Mouse (Mus musculus): ENCODE results near the gene Gnat2.

Gnat2 gene

DNA sequence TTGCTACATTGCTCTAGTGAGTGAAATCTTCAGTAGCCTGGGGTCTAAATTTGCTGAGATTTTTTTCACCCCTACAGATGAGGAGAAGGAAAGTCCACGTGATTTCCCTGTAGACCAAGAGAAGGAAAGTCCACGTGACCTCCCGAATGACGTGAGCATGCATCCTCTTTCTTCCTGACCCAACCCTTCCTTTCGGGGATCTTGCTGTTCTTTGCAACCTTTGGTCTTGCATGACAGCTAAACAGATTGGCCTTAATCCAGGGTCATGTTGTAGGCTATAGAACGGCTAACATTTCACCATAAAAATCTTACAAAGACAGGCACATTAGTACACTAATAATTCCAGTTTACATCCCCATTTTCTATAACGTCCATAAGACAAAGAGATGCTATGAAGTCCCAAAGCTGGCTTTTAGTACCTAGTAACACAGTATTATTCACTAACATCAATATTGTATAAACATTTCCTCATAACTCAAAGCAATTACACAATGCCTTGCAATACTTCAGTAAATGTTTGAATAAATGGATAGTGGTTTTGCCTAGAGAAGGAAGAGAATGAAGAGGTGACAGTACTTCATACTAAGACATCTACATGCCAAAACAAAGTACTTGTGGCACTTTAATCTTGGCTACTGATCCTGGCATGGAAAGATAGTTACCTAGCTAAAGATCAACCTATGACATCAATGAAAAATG is 21.2 kb downstream of the Gnat2 start:
- DNase-seq (ENCODE audit: low read depth, low spot score) = no peak

DNA sequence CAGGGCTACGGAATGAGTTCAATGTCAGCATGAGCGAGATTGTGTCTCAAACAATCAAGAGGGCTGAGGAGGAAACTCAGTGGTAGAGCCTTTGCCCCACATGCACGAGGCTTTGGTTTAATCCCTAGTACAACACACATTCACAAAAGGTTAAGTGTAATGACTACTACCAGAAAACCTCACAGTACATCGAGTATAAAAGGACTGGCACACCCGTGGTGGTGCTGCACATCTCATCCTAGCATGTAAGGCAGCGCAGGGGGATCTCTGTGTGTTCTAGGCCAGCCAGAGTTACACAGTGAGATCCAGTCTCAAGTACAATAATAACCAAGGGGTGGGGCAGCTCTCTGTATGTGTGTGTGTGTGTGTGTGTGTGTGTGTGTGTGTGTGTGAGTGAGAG is 24.9 kb downstream of the Gnat2 start:
- no peak for DNase-seq (ENCODE audit: low read depth, low spot score)

DNA sequence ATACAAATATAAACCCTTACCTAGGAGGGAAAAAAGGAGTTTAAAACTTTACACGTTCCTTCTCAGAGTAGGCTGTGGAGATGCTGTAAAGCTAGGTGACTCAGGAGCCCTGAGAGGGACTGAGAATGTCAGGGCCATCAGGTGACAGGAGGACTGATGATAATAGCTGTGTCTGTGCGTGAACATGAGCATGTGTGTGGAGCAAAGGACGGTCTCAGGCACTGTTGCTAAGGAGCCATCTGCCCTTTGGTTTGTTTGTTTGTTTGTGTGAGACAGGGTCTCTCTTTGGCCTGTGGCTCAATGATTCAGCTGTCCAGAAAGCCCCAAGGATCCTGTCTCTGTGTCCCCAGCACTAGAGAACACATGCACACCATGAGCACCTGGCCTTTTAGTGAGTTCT is 28.5 kb downstream of the Gnat2 start:
- no peak for DNase-seq (ENCODE audit: low read depth, low spot score)

DNA sequence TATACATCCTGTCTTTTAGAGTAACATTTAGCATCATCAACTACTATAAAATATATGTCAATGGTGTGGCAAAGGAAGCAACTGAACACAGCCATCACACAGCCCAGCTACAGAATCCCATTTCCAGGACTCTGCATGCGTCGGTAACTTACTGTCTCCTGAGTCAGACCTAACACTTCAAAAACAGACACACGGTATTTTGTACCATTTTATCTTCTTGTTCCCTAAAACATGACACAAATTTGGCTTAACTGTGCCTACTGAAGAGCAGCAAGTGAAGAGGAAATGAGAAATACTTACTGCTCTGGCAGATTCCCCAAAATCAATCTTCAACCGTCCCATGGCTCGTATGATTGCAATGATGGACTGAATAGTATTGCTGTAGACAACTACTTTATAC is 30.7 kb downstream of the Gnat2 start:
- peak; percentile 12 for DNase-seq (ENCODE audit: low read depth, low spot score)

DNA sequence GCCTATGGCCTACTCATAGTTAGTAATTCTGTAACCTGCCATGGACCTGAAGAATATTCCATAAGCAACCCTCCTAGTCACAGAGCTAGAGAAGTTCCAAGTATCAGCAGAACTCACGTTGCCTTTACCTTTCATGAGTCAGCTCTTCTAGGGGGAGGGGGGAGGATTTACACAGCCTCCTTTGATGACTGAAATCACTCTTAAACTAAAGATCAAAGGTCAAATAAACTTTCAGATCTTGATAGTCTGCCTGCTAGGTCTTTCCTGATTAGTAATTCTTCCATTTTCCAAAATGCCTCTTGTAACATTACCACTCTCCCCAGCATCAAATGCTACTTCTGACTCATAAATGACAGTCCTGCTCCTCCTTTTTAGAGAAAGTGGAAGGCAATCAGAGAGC is 31.5 kb downstream of the Gnat2 start:
- no peak for DNase-seq (ENCODE audit: low read depth, low spot score)

DNA sequence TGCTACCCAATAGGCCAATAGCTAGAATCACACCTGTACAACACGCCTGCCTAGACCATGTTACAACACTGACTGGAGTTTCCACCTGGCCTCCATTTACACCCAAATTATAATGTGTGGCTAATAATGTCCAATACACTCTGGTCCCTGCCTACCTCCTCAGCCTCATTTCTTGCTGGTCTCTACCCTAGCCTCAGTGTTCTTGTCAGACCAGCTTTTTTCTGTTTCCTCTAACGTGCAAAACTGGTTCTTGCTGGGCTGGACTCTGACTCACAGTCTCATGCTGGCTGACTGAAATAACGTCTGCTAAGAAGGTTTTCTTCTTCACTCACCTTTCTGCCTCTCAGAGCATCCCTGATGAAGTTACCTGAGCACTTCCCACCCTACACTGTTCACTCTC is 33.7 kb downstream of the Gnat2 start:
- DNase-seq (ENCODE audit: low read depth, low spot score) = no peak

DNA sequence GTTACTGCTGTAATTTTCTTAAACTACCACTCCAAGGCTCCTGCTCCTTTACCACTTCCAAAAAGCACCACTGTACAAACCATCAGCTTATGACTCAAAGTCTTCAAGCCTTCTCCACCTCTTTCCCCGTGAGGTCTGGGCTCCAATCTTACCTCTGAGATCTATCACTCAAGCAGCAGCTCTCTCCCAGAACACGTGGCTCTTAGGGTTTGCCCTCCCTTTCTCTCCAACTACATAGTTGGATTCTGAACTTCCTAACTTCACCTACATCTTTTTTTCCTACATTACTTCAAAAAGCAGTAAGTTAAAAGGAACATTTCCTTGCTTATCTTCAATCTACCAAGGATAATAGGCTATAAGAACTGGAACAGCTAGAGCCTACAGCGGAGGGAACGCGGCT is 35.9 kb downstream of the Gnat2 start:
- DNase-seq (ENCODE audit: low read depth, low spot score) = no peak

DNA sequence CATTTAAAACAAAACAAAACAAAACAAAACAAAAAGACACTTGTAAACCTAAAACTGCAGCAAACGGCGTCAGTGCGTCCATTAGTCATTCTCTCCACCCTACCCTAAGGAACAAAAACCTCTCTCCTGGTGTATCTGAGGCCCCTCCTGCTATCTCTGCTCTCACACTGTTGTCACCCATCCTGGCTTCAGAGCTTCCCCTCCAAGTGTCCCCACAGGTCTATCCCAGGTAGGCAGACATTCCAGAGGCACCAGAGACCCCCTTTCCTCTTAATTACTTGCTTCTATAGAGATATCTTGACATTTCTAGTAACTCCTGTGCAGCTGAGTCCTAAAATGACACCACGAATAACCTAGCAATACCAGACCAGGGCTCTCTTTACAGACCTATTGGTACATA is 36.8 kb downstream of the Gnat2 start:
- no peak for DNase-seq (ENCODE audit: low read depth, low spot score)

DNA sequence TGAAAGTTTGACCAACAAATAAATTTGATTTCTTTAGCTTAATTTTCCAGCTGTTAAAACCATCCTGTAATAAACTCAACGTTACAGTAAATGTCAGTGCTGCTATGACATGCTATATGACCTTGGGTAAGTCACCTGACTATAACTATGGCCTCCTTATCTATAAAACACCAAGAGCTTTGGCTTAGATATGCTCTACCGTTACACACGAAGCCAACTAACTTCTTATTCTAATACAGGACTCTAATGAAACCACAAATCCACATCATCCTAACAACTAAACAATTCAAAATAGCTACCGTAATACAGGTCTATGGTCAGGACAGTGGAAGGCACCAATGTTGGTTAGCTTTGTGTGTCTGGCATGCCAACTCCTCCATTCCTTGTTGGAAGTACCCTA is 37.2 kb downstream of the Gnat2 start:
- DNase-seq (ENCODE audit: low read depth, low spot score) = no peak

DNA sequence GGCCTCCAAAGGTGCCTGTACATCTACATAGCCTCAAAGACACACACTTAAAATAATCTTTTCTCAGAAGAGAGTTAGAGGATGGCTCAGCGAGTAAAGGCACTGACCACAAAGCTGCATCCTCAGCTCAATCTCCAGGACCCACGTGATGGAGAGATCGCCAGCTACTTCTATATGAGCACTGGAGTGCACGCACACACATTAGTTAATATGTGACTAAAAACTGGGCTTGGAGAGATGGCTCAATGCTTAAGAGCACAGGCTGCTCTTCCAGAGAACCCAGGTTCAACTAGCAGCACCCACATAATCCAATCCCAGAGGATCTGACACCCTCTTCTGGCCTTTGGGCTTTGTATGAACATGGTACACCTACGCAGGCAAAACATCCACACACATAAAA is 38.6 kb downstream of the Gnat2 start:
- DNase-seq (ENCODE audit: low read depth, low spot score) = no peak

DNA sequence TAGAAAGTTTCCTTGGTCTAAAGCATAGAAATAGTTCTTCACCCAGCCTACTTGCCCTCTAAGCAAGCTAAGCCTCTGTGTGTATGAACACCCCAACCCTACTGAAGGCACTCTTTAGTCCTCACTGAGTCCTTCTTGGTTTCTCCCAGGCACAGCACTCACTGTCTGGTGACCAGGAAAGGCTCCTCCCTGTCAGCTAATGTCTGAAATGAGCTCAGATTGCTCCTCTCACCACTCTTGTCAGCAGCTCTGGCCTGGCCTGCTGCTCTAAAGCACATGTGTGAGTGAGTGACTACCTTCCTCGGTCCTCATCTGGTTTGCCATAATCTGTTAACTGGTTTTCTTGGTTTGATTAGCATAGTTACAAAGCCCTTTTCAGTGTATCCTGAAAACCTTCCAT is 39.2 kb downstream of the Gnat2 start:
- no peak for DNase-seq (ENCODE audit: low read depth, low spot score)

DNA sequence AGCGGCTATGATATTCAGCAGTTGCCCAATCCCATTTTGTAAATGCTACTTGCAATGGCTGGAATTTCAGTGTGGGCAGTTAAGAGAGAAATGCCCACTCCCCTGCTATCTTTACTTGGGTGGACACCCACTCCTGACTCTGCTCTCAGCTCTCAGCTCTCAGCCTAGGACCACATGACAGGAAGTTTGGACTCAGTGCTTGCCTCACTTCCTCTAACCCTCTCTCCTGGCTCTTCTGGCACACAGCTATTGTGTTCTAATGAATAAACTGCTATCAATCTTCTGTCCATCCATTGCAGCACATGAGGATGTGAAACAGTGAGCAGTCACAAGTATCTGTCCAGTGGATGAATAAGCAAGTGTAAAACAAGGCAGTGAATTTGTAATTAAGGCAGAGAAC is 39.9 kb downstream of the Gnat2 start:
- peak; percentile 21 for DNase-seq (ENCODE audit: low read depth, low spot score)

DNA sequence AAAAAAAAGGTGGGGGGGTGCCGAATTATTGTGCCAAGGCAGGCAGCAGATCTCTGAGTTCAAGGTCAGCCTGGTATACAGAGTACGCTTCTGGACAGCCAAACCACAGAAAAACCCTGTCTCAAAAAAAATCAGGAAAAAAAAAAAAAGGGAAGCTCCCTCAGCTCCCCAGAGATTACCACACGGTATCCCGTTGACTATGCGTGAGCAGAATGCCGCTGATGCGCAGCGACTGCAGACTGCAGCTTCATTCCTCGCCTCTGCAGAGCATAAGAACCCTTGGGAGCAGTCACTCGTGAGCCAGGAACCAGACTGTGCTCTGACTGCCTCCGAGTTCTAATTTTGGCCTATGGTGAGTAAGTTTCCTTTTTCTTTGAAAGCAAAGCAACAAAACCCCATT is 42.1 kb downstream of the Gnat2 start:
- DNase-seq (ENCODE audit: low read depth, low spot score) = no peak

DNA sequence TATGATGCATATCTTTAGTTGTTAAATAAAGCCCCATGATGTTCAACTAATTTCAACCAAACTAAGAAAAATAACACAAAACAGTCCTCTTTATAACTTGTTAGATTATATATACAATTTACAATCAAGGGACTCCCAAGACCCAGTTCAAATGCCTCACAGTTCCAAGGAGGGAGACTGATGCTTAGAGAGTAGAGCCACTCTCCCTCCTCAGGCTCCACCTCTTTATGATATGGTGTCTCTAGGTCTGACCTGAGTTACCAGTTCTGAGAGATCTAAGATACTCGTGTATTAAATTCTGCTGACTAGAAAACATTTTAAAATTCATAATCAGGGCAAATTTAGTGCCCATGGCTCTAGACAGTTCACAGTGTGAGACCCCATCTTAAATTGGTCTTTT is 46.5 kb downstream of the Gnat2 start:
- no peak for DNase-seq (ENCODE audit: low read depth, low spot score)

DNA sequence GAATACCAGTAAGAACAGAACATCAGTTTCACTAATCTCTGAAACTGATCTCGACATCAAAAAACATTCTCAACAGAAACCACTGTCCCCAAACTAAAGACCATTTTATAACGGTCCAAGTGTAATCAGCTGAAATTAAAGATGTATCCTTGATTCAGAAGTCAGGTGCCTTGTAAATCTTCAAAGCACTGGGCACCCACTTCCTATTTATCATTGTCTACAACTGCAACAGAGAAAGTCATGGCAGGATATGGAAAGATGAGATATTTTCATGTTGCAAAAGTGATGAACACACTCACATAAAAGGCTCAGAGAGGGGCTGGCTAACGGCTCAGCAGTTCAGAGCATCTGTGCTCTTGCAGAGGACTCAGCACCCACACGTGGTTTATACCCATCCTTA is 48.2 kb downstream of the Gnat2 start:
- no peak for DNase-seq (ENCODE audit: low read depth, low spot score)

DNA sequence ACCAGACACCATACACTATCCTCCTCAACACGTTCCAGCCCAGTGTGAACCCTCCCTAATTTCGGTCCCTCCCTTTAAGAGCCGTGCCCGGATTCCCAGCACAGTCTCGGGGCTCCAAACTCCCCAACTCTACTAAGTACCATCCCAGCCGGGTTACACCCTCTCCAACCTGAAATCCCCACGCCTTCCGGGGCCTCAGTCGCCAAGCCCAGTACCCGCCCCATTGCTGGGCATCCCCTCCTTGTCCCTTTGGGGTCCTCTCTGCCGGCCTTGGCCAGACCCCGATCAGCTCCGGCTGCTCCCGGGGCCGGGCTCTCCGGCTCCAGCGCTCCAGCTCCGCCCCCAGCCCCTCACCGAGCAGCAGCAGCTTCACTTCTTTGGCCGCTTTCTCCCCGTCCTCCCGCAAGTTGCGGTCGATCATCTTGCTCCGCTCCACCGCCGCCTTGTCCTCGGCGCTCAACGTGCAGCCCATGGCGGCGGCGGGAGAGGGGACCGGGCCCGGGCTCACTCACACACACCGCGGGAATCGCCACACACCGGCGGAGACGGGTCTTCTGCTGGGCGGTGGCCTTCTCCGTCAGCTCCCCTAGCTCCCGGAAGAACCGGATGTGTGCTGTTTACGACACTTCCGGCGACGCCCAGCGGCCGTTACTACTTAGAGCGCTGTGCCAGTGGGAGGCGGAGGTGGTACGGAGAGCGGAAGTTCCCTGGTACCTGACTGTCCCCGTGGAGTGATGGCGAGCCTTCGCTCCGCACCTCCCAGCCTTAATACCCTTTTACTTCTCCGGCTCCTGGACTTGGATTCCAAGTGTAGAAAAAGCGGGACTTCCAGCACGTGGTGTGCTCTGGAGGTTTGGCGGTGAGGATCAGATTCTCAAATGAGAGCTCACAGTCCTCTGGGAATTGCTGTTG is 53.2 kb downstream of the Gnat2 start, which contains the start of gene Gnai3:
Gnai3 (minus strand) TSS at position 613 of the 912 bp plus-strand sequence.
- DNase-seq (ENCODE audit: low read depth, low spot score) = peak; percentile 97

DNA sequence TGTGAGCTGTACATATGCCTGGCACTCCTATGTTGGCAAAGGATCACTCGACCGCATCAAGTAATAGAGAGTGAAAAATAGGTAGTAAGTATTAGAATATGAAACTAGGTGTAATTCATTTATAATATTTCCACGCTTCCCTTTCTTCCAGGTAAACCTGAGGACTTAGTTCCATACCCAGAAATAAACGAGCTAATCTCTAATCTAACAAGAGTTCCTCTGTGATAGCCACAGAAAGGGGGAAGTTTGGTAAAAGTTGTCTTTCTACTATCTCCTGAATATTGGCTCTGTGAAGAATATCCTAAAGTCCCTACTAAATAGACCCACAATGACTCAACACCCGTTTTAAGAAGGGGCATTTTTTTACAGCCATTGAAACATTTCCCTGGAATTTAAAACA is 54.1 kb downstream of the Gnat2 start:
- DNase-seq (ENCODE audit: low read depth, low spot score) = peak; percentile 30

DNA sequence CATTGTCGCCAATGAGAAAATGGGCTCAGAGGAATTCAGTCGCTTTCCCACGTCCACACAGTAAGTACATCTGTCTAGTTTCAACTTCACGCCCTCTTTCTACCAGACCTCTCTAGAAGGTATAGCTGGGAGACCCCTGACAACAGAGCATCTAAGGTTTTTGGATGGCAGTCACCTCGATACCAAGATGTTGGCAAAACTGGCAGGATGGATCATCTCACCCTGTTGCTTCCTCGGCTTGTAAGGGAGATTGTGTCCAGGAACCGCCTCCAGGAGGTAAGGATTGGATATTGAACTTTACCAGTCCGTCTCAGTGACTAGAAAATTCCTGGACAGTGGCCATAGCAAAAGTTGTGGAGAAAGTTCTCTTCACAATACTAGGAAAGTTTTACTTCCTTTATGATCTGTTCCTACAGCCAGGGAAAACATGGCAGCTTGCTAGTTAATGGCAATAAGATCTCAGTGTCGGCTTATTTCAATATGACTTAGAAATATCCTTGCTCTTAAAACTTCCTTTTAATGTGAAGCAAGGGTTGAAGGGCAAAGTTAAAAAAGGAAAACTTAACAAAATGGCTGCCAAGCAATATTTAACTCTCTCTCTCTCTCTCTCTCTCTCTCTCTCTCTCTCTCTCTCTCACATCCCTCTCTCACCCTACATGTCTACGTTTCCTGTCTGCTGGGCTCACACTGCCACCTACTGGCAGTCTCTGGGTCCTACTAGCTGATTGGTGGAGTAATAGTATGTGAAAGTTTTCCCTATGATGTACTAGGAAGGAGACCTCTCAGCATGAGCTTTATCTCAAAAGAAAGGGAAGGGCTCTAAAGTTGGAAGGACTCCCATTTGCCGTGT is 55.0 kb downstream of the Gnat2 start:
- peak; percentile 86 for DNase-seq (ENCODE audit: low read depth, low spot score)

Data from A20 (cell line).